Mouse (Mus musculus) layer of hippocampus, postnatal 25 days (tissue): Measurements from ENCODE around the gene Cyp4f17. TPM values are rescaled to one million over a fixed set of nuclear protein-coding genes. Genes with fewer than 3 reads are reported as not detected.
"Not testable (repeated sequence)": the region's sequence is repeated elsewhere in the genome, so short reads cannot be mapped to it uniquely, and the experiment has no call there.

Source experiments
- DNase-seq, 2 experiments: peaks; one replicate each; pipeline ENCODE4 v3.0.0; 2022; ENCODE audit warnings: mixed read lengths in 2 of 2, low spot score in 1 of 2; ENCODE audit errors: extremely low spot score in 1 of 2
- total RNA-seq, 2 experiments: library from RNA; stranded (reverse); gene quantifications; 2 replicates each; pipeline ENCODE4 v1.2.3; 2021

Cyp4f17 gene
- total RNA-seq, 2 experiments from 2014 or later = 3.4 to 6.0 TPM

- no peak for DNase-seq
Measured at GRCm38 (mm10) chr17:32523895-32524294, 18.0 kb downstream of the Cyp4f17 start.

GRCm38 (mm10) chr17:32526341-32526740, 20.5 kb downstream of the Cyp4f17 start:
- DNase-seq = not testable (repeated sequence)

- no peak for DNase-seq
Measured at GRCm38 (mm10) chr17:32527748-32528147, 21.9 kb downstream of the Cyp4f17 start.

GRCm38 (mm10) chr17:32528408-32529337, 22.8 kb downstream of the Cyp4f17 start:
- DNase-seq = peak; percentile 68 to 92

GRCm38 (mm10) chr17:32532356-32532755, 26.5 kb downstream of the Cyp4f17 start:
- not testable (repeated sequence) for DNase-seq

- no peak for DNase-seq
Measured at GRCm38 (mm10) chr17:32534068-32534467, 28.2 kb downstream of the Cyp4f17 start.

- peak; percentile 51 to 71 for DNase-seq
Measured at GRCm38 (mm10) chr17:32536051-32536866, 30.4 kb downstream of the Cyp4f17 start, which contains the start of gene Cyp4f16. Gene Cyp4f16, plus strand, starts transcription at chr17:32536558.

- no peak for DNase-seq
Measured at GRCm38 (mm10) chr17:32536867-32537250, 31.0 kb downstream of the Cyp4f17 start.

GRCm38 (mm10) chr17:32544792-32545191, 38.9 kb downstream of the Cyp4f17 start:
- DNase-seq = not testable (repeated sequence)

GRCm38 (mm10) chr17:32550377-32550776, 44.5 kb downstream of the Cyp4f17 start:
- DNase-seq = not testable (repeated sequence)

GRCm38 (mm10) chr17:32550900-32551770, 45.3 kb downstream of the Cyp4f17 start:
- DNase-seq = peak; percentile 79 to 88

GRCm38 (mm10) chr17:32553016-32553415, 47.2 kb downstream of the Cyp4f17 start:
- DNase-seq = not testable (repeated sequence)

- not testable (repeated sequence) for DNase-seq
Measured at GRCm38 (mm10) chr17:32554368-32554767, 48.5 kb downstream of the Cyp4f17 start.

- DNase-seq = not testable (repeated sequence)
Measured at GRCm38 (mm10) chr17:32563301-32563700, 57.5 kb downstream of the Cyp4f17 start.

- not testable (repeated sequence) for DNase-seq
Measured at GRCm38 (mm10) chr17:32573286-32573685, 67.4 kb downstream of the Cyp4f17 start.

- no peak for DNase-seq
Measured at GRCm38 (mm10) chr17:32577496-32578186, 71.8 kb downstream of the Cyp4f17 start.
